15 mouse cellular contexts compared by ENCODE assay signal in the genomic region with DNA sequence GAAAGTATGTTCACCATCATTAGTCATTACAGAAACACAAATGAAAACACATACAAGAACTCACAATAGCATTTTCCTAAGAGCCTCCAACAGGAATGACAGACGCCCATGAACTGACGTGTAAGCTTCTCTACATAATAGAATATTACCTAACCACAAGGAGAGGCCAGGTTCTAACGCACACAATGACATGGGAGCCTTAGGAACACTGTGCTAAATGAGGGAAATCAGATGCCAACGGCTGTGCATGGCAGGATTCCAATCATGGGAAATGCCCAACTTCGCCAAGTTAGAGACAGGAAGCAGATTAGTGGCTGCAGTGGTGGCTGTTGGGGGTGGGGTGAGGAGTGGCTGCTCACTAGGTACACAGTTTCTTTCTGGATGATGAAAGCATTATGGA.
A peak's percentile ranks its signal among the peaks of the same experiment; 100 is the strongest.
DNase-seq lines count a peak whose midpoint lies in the region; ATAC-seq and TF ChIP-seq lines count a peak whose summit lies in the region.
"Had no signal": no experiment of that assay in that cellular context is flagged by ENCODE, and none has a peak within 500 bp of the region (broad histone marks: within the 10 kb centered on the region; RNA-seq: fewer than 3 reads in every experiment).

No protein-coding gene starts in this region.

- DNase-seq in forebrain, embryonic 14.5 days (ENCODE audit: low spot score) = peak; percentile 86
- no peak for DNase-seq in forebrain, embryonic 11.5 days (ENCODE audit: low spot score)
- no peak for DNase-seq in layer of hippocampus, adult 2 months (ENCODE audit: low spot score in 2 of 2)
- DNase-seq in layer of hippocampus, adult 18-20 months (ENCODE audit: low spot score in 2 of 2) = no peak
- peak; percentile 46 for DNase-seq in MN1 (ENCODE audit: low spot score)
- DNase-seq in thymus, postnatal 14 days = no peak
- no peak for DNase-seq in spleen, postnatal 10 days (ENCODE audit: low spot score in 2 of 2)
- DNase-seq: adrenal gland, adult 8-10 months; cerebellum, adult 11 months; heart, adult 2 months had no signal

- H3K27ac ChIP-seq in forebrain, embryonic 14.5 days (ENCODE audit: low read depth, low read length) = peak overlapping the region; percentile 65; the same call in 1 of the 2 replicates
- H3K27ac ChIP-seq in forebrain, embryonic 11.5 days (ENCODE audit: low read depth, low read length) = no peak overlapping the region
- H3K27ac ChIP-seq in layer of hippocampus, adult 2 months = peak overlapping the region; percentile 77
- 0 out of 2 replicates have a peak overlapping the region, but pooled peaks have one; percentile 56 for H3K27ac ChIP-seq in lung, embryonic 15.5 days
- H3K27ac ChIP-seq: heart, adult 2 months; liver, embryonic 12.5 days; midbrain, embryonic 12.5 days had no signal

- H3K9me3 ChIP-seq in forebrain, embryonic 14.5 days (replicated peaks; ENCODE audit: control insufficient read depth, low read length) = no peaks in the 10 kb centered on the region
- no peaks in the 10 kb centered on the region for H3K9me3 ChIP-seq in forebrain, embryonic 11.5 days (ENCODE audit: control insufficient read depth, low read length)
- no peaks in the 10 kb centered on the region for H3K9me3 ChIP-seq in lung, embryonic 15.5 days
- H3K9me3 ChIP-seq: liver, embryonic 12.5 days; midbrain, embryonic 12.5 days; stomach, embryonic 15.5 days had no signal

- WGBS in forebrain, embryonic 14.5 days = 29% methylated on average over 5 of the region's 5 CpGs
- WGBS in forebrain, embryonic 11.5 days = 76% methylated on average over 5 of the region's 5 CpGs
- 60% methylated on average over 5 of the region's 5 CpGs for WGBS in lung, embryonic 15.5 days

- no peak overlapping the region for H3K4me2 ChIP-seq in forebrain, embryonic 14.5 days (ENCODE audit: low read length)
- no peak overlapping the region for H3K4me2 ChIP-seq in forebrain, embryonic 11.5 days (ENCODE audit: low read depth, low read length, severe bottlenecking)
- H3K4me2 ChIP-seq in lung, embryonic 15.5 days = no peak overlapping the region
- H3K4me2 ChIP-seq: liver, embryonic 12.5 days; midbrain, embryonic 12.5 days; stomach, embryonic 15.5 days had no signal

- no peaks in the 10 kb centered on the region for H3K36me3 ChIP-seq in forebrain, embryonic 14.5 days (ENCODE audit: control insufficient read depth, insufficient read depth, low read length)
- no peaks in the 10 kb centered on the region for H3K36me3 ChIP-seq in forebrain, embryonic 11.5 days (ENCODE audit: control insufficient read depth, insufficient read depth, low read length)
- peaks cover 8% of the 10 kb centered on the region; the same call in 1 of the 2 replicates for H3K36me3 ChIP-seq in lung, embryonic 15.5 days
- H3K36me3 ChIP-seq: liver, embryonic 12.5 days; midbrain, embryonic 12.5 days; stomach, embryonic 15.5 days had no signal

- TF ChIP-seq CTCF in layer of hippocampus, adult 2 months (conservative IDR thresholded peaks at IDR 0.05) = no peak

- no peaks in the 10 kb centered on the region for H3K27me3 ChIP-seq in forebrain, embryonic 14.5 days (replicated peaks; ENCODE audit: control insufficient read depth, insufficient read depth, low read length)
- no peaks in the 10 kb centered on the region for H3K27me3 ChIP-seq in forebrain, embryonic 11.5 days (ENCODE audit: control insufficient read depth, insufficient read depth, low read length)
- no peaks in the 10 kb centered on the region for H3K27me3 ChIP-seq in lung, embryonic 15.5 days
- H3K27me3 ChIP-seq: midbrain, embryonic 12.5 days; Patski; stomach, embryonic 15.5 days had no signal

- H3K4me3 ChIP-seq in forebrain, embryonic 14.5 days (ENCODE audit: low read depth, low read length) = no peak overlapping the region
- no peak overlapping the region for H3K4me3 ChIP-seq in forebrain, embryonic 11.5 days (ENCODE audit: low read depth, low read length)
- H3K4me3 ChIP-seq in layer of hippocampus, adult 2 months = no peak overlapping the region
- no peak overlapping the region for H3K4me3 ChIP-seq in lung, embryonic 15.5 days
- H3K4me3 ChIP-seq: heart, adult 2 months; liver, embryonic 12.5 days; midbrain, embryonic 12.5 days; stomach, embryonic 15.5 days had no signal

- H3K4me1 ChIP-seq in forebrain, embryonic 14.5 days (ENCODE audit: control insufficient read depth, insufficient read depth, low read length) = peaks cover 13% of the 10 kb centered on the region
- no peaks in the 10 kb centered on the region for H3K4me1 ChIP-seq in forebrain, embryonic 11.5 days (replicated peaks; ENCODE audit: control insufficient read depth, insufficient read depth, low read length)
- H3K4me1 ChIP-seq in lung, embryonic 15.5 days = peaks cover 12% of the 10 kb centered on the region
- H3K4me1 ChIP-seq: liver, embryonic 12.5 days; midbrain, embryonic 12.5 days; stomach, embryonic 15.5 days had no signal

- H3K9ac ChIP-seq in forebrain, embryonic 14.5 days (ENCODE audit: low read length) = no peak overlapping the region
- no peak overlapping the region for H3K9ac ChIP-seq in forebrain, embryonic 11.5 days (ENCODE audit: low read length)
- no peak overlapping the region for H3K9ac ChIP-seq in lung, embryonic 15.5 days
- H3K9ac ChIP-seq: liver, embryonic 12.5 days; midbrain, embryonic 12.5 days; stomach, embryonic 15.5 days had no signal

- ATAC-seq in forebrain, embryonic 14.5 days = peak; percentile 73
- ATAC-seq in forebrain, embryonic 11.5 days (replicated peaks; ENCODE audit: low FRiP score) = no peak
- ATAC-seq in lung, embryonic 15.5 days (ENCODE audit: borderline replicate concordance, extremely low read depth, low FRiP score, low TSS enrichment) = no peak
- ATAC-seq: liver, embryonic 12.5 days; Patski had no signal

Comparison
In these comparisons a context has a peak if more than half of its experiments do, and no peak if none do; other contexts are left out.
1. DNase-seq: peak in forebrain, embryonic 14.5 days (single experiment) and MN1 (single experiment); none in forebrain, embryonic 11.5 days (single experiment), layer of hippocampus, adult 2 months (0 of 2), layer of hippocampus, adult 18-20 months (0 of 2), thymus, postnatal 14 days (single experiment) and spleen, postnatal 10 days (0 of 2).